Mouse (Mus musculus) heart, postnatal 0 days (tissue): ENCODE measurements around the gene Tmem50b.

Experiments used
- CTCF ChIP-seq: IDR thresholded peaks from 2 replicates; pipeline ENCODE4 v1.5.1; 2016; ENCODE audit warnings: antibody characterized with exemption, control low read depth, low read depth
- EP300 ChIP-seq: IDR thresholded peaks from 2 replicates; pipeline ENCODE4 v1.6.1; 2016; ENCODE audit warnings: antibody characterized with exemption, low read depth

GRCm38 (mm10) chr16:91601693-91602092 is 4.1 kb upstream of the Tmem50b start:
- TF ChIP-seq CTCF (no peak), EP300 (no peak)
